Mouse (Mus musculus): ENCODE data around the gene Shld2.

GRCm38 (mm10) chr14:34331886-34332285, 21.6 kb upstream of the Shld2 start:
- TF ChIP-seq CTCF (IDR thresholded peaks at IDR 0.05; ENCODE audit: low read depth, low read length) (no peak), POLR2A (IDR thresholded peaks at IDR 0.05; ENCODE audit: insufficient read depth, low read length) (no peak), EP300 (IDR thresholded peaks at IDR 0.05; ENCODE audit: insufficient read depth, low read depth, low read length) (no peak)

Measured in ES-Bruce4 (cell line).